Mouse (Mus musculus): ENCODE measurements at regions not wholly inside any gene's neighbourhood (a gene's known extent, or its start where the extent isn't known, plus 50 kb on each side); places are given as distances from the start of the nearest gene placed in this dataset.

DNA sequence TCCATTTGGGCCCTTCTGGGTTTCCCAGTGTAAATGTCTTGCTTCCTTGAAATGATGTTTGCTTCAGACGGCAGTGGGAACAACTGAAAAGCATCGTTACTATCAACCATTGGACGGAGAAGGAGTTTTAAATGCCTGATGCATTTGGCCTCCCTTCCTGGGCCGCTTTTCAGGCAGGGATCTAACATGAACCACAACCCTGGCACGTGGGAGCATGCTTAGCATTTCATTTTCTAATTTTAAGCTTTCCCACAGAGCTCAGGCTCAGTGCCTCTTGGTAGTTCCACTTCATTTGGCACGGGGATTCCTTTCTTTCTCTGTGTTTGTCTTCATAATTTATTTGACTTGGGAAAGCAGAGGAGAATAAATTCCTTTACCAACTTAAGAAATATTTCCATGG, 406.6 kb upstream of the Nbea start:
- TF ChIP-seq CTCF (IDR thresholded peaks at IDR 0.05; ENCODE audit: low read depth): no peak
- TF ChIP-seq EP300 (IDR thresholded peaks at IDR 0.05; ENCODE audit: low read depth): no peak

All from liver, postnatal 0 days (tissue).